Mouse (Mus musculus): Measurements from ENCODE around the gene Hpn. TPM values are rescaled to one million over a fixed set of nuclear protein-coding genes. Genes with fewer than 3 reads are reported as not detected.
A peak's percentile ranks its signal among the peaks of the same experiment; 100 is the strongest.

Hpn gene
- polyA plus RNA-seq, 1 experiment from 2014 or later, result 0.50 TPM

- 77% methylated on average over 3 of the region's 3 CpGs for WGBS
- no peak overlapping the region for H3K4me2 ChIP-seq
- H3K27me3 ChIP-seq (replicated peaks), result no peaks in the 10 kb centered on the region
- no peak overlapping the region for H3K9ac ChIP-seq (replicated peaks)
- ATAC-seq (ENCODE audit: low FRiP score), result no peak
- H3K36me3 ChIP-seq, result no peaks in the 10 kb centered on the region
- H3K27ac ChIP-seq (replicated peaks), result no peak overlapping the region
- no peak overlapping the region for H3K4me3 ChIP-seq (replicated peaks)
- peaks cover 5% of the 10 kb centered on the region; the same call in 1 of the 2 replicates for H3K4me1 ChIP-seq
- H3K9me3 ChIP-seq (replicated peaks), result no peaks in the 10 kb centered on the region
Observed at GRCm38 (mm10) chr7:31088206-31088605, 26.9 kb downstream of the Hpn start.

- no peak for ATAC-seq (ENCODE audit: low FRiP score)
- Histone ChIP-seq H3K4me2 (no peak overlapping the region), H3K9ac (replicated peaks) (no peak overlapping the region), H3K4me1 (peaks cover 5% of the 10 kb centered on the region; the same call in 1 of the 2 replicates), H3K27me3 (replicated peaks) (no peaks in the 10 kb centered on the region), H3K9me3 (replicated peaks) (no peaks in the 10 kb centered on the region), H3K27ac (replicated peaks) (no peak overlapping the region), H3K4me3 (replicated peaks) (no peak overlapping the region), H3K36me3 (no peaks in the 10 kb centered on the region)
- WGBS, result 66% methylated on average over 2 of the region's 2 CpGs
Observed at GRCm38 (mm10) chr7:31087262-31087661, 27.8 kb downstream of the Hpn start.

GRCm38 (mm10) chr7:31086175-31086755, 28.8 kb downstream of the Hpn start:
- H3K9ac ChIP-seq (replicated peaks), result no peak overlapping the region
- H3K4me1 ChIP-seq, result peaks cover 5% of the 10 kb centered on the region; the same call in 1 of the 2 replicates
- no peak for ATAC-seq (ENCODE audit: low FRiP score)
- H3K4me2 ChIP-seq, result no peak overlapping the region
- H3K36me3 ChIP-seq, result no peaks in the 10 kb centered on the region
- no peak overlapping the region for H3K4me3 ChIP-seq (replicated peaks)
- WGBS, result 96% methylated on average over 9 of the region's 9 CpGs
- no peaks in the 10 kb centered on the region for H3K27me3 ChIP-seq (replicated peaks)
- no peaks in the 10 kb centered on the region for H3K9me3 ChIP-seq (replicated peaks)
- H3K27ac ChIP-seq (replicated peaks), result no peak overlapping the region

- H3K36me3 ChIP-seq, result no peaks in the 10 kb centered on the region
- no peak for ATAC-seq (ENCODE audit: low FRiP score)
- no peak overlapping the region for H3K9ac ChIP-seq (replicated peaks)
- H3K27me3 ChIP-seq (replicated peaks), result no peaks in the 10 kb centered on the region
- H3K4me1 ChIP-seq, result peaks cover 5% of the 10 kb centered on the region; the same call in 1 of the 2 replicates
- H3K4me3 ChIP-seq (replicated peaks), result no peak overlapping the region
- H3K9me3 ChIP-seq (replicated peaks), result no peaks in the 10 kb centered on the region
- no peak overlapping the region for H3K27ac ChIP-seq (replicated peaks)
- no peak overlapping the region for H3K4me2 ChIP-seq
- 21% methylated on average over 3 of the region's 3 CpGs for WGBS
Observed at GRCm38 (mm10) chr7:31085171-31085570, 29.9 kb downstream of the Hpn start.

DNA sequence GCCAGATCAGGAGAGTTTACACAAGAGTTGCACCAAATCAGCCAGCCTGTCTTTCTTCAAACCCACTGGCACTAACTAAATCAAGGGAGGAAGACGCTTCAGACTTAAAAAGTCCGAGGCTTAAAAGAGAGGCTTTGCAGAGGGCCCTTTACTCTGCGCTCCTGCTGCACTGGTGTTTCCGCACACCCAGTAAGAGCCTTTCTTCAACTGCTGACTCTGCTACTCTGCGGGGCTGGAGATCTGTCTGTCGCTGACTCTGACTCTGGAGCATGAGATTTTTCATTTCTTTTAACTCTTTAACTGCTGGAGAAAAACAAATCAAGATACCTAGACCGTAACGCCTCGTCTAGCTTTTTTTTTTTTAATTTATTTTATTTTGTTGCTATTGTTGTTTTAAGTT, 30.9 kb downstream of the Hpn start:
- H3K27ac ChIP-seq (replicated peaks), result no peak overlapping the region
- no peak for ATAC-seq (ENCODE audit: low FRiP score)
- WGBS, result 64% methylated on average over 9 of the region's 9 CpGs

GRCm38 (mm10) chr7:31082831-31083588, 32.1 kb downstream of the Hpn start:
- 78% methylated on average over 14 of the region's 14 CpGs for whole genome bisulfite sequencing
- Histone ChIP-seq H3K4me3 (replicated peaks) (no peak overlapping the region), H3K4me2 (no peak overlapping the region), H3K36me3 (no peaks in the 10 kb centered on the region), H3K9me3 (replicated peaks) (no peaks in the 10 kb centered on the region), H3K9ac (replicated peaks) (no peak overlapping the region), H3K4me1 (peaks cover 5% of the 10 kb centered on the region; the same call in 1 of the 2 replicates), H3K27me3 (replicated peaks) (no peaks in the 10 kb centered on the region), H3K27ac (replicated peaks) (no peak overlapping the region)
- no peak for ATAC-seq (ENCODE audit: low FRiP score)

More for the DNA sequence above, 30.9 kb downstream of the Hpn start:
- H3K36me3 ChIP-seq, result no peaks in the 10 kb centered on the region
- no peak overlapping the region for H3K9ac ChIP-seq (replicated peaks)
- peaks cover 5% of the 10 kb centered on the region; the same call in 1 of the 2 replicates for H3K4me1 ChIP-seq
- no peaks in the 10 kb centered on the region for H3K27me3 ChIP-seq (replicated peaks)
- H3K4me3 ChIP-seq (replicated peaks), result no peak overlapping the region
- no peaks in the 10 kb centered on the region for H3K9me3 ChIP-seq (replicated peaks)
- no peak overlapping the region for H3K4me2 ChIP-seq

GRCm38 (mm10) chr7:31082106-31082505, 33.0 kb downstream of the Hpn start:
- Histone ChIP-seq H3K9ac (replicated peaks) (no peak overlapping the region), H3K4me2 (no peak overlapping the region), H3K27ac (replicated peaks) (no peak overlapping the region), H3K4me3 (replicated peaks) (no peak overlapping the region), H3K9me3 (replicated peaks) (no peaks in the 10 kb centered on the region), H3K27me3 (replicated peaks) (no peaks in the 10 kb centered on the region), H3K4me1 (peaks cover 5% of the 10 kb centered on the region; the same call in 1 of the 2 replicates), H3K36me3 (no peaks in the 10 kb centered on the region)
- no peak for ATAC-seq (ENCODE audit: low FRiP score)

- Histone ChIP-seq H3K27me3 (replicated peaks) (no peaks in the 10 kb centered on the region), H3K9ac (replicated peaks) (no peak overlapping the region), H3K36me3 (no peaks in the 10 kb centered on the region), H3K4me2 (no peak overlapping the region), H3K9me3 (replicated peaks) (no peaks in the 10 kb centered on the region), H3K27ac (replicated peaks) (no peak overlapping the region), H3K4me3 (replicated peaks) (no peak overlapping the region), H3K4me1 (peaks cover 5% of the 10 kb centered on the region; the same call in 1 of the 2 replicates)
- WGBS, result 60% methylated on average over 1 of the region's 1 CpGs
- no peak for ATAC-seq (ENCODE audit: low FRiP score)
Observed at GRCm38 (mm10) chr7:31081106-31081505, 34.0 kb downstream of the Hpn start.

GRCm38 (mm10) chr7:31080611-31081010, 34.5 kb downstream of the Hpn start:
- Histone ChIP-seq H3K4me2 (no peak overlapping the region), H3K9me3 (replicated peaks) (no peaks in the 10 kb centered on the region), H3K27ac (replicated peaks) (no peak overlapping the region), H3K36me3 (no peaks in the 10 kb centered on the region), H3K27me3 (replicated peaks) (no peaks in the 10 kb centered on the region), H3K4me1 (peaks cover 5% of the 10 kb centered on the region; the same call in 1 of the 2 replicates), H3K9ac (replicated peaks) (no peak overlapping the region), H3K4me3 (replicated peaks) (no peak overlapping the region)
- WGBS, result 58% methylated on average over 3 of the region's 3 CpGs
- no peak for ATAC-seq (ENCODE audit: low FRiP score)

DNA sequence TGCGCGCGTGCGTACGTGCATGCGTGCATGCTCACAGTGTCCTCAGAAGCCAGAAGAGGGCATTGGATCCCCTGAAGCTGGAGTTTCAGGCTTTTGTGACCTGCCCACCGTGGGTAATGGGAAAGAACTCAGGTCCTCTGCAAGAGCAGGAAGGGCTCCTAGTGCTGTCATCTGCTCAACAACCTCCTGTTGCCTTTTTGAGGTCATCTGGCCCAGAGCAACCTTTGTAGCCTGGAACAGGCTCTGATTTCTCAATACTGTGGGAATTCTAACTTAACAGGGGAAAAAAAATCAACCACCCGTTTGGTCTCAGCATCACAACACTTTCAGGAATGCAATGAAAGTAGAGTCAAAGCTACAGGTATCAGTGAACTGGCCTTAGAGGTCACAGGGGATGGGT, 35.4 kb downstream of the Hpn start:
- H3K27me3 ChIP-seq (replicated peaks), result no peaks in the 10 kb centered on the region
- WGBS, result 87% methylated on average over 8 of the region's 8 CpGs

GRCm38 (mm10) chr7:31077885-31078445, 37.1 kb downstream of the Hpn start:
- Histone ChIP-seq H3K27ac (replicated peaks) (no peak overlapping the region), H3K36me3 (no peaks in the 10 kb centered on the region), H3K9ac (replicated peaks) (no peak overlapping the region), H3K27me3 (replicated peaks) (no peaks in the 10 kb centered on the region), H3K9me3 (replicated peaks) (no peaks in the 10 kb centered on the region), H3K4me1 (no peaks in the 10 kb centered on the region; the same call in 1 of the 2 replicates), H3K4me3 (replicated peaks) (no peak overlapping the region), H3K4me2 (no peak overlapping the region)
- WGBS, result 43% methylated on average over 5 of the region's 5 CpGs
- ATAC-seq (ENCODE audit: low FRiP score), result peak; percentile 21; the same call in 1 of the 2 replicates

More for the DNA sequence above, 35.4 kb downstream of the Hpn start:
- no peak overlapping the region for H3K4me2 ChIP-seq
- no peaks in the 10 kb centered on the region for H3K36me3 ChIP-seq
- no peak overlapping the region for H3K4me3 ChIP-seq (replicated peaks)
- no peaks in the 10 kb centered on the region; the same call in 1 of the 2 replicates for H3K4me1 ChIP-seq
- no peak overlapping the region for H3K9ac ChIP-seq (replicated peaks)
- no peak overlapping the region for H3K27ac ChIP-seq (replicated peaks)
- no peaks in the 10 kb centered on the region for H3K9me3 ChIP-seq (replicated peaks)
- no peak for ATAC-seq (ENCODE audit: low FRiP score)

DNA sequence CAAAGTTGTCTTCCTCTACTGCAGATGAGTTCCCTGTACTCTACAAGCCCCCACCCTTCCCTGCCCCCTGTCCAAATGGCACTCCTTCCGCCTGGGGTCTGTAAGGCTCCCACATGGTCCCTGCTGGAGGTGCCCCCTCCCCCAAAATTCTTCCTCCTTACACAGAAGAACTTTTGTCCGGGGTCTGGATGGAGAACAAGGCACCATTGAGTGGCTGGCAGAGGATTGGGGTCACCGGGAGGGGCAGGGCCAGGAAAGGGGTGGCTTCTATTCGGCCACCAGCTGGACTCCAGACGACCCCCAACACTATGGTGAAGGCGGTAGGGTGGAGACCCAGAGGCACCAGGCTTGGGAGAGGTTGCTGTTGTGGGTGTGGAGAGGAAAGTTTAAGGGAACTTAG, 37.6 kb downstream of the Hpn start:
- H3K9ac ChIP-seq (replicated peaks), result no peak overlapping the region
- no peaks in the 10 kb centered on the region for H3K27me3 ChIP-seq (replicated peaks)
- no peak overlapping the region for H3K27ac ChIP-seq (replicated peaks)
- WGBS, result 45% methylated on average over 6 of the region's 6 CpGs
- H3K36me3 ChIP-seq, result no peaks in the 10 kb centered on the region
- no peak overlapping the region for H3K4me3 ChIP-seq (replicated peaks)
- no peak overlapping the region for H3K4me2 ChIP-seq
- H3K9me3 ChIP-seq (replicated peaks), result no peaks in the 10 kb centered on the region
- no peaks in the 10 kb centered on the region; the same call in 1 of the 2 replicates for H3K4me1 ChIP-seq
- ATAC-seq (ENCODE audit: low FRiP score), result 0 out of 2 replicates have a peak, but pooled peaks have one; percentile 13
